Mouse (Mus musculus) adrenal gland (tissue): ENCODE measurements around the gene Lrrk1.

ENCODE experiments used
- intact Hi-C: fragments of 180-260 bp; cut with DNase I; formaldehyde crosslinking; loops from one replicate; pipeline ENCODE4 v1.15.1; 2025

Gene Lrrk1

GRCm38 (mm10) chr7:66259436-66260206 lies 128.5 kb downstream of the Lrrk1 start:
- intact Hi-C loops = no loop called here

- intact Hi-C loops = no loop called here
These were observed 129.2 kb downstream of the Lrrk1 start for GRCm38 (mm10) chr7:66258997-66259396.

DNA sequence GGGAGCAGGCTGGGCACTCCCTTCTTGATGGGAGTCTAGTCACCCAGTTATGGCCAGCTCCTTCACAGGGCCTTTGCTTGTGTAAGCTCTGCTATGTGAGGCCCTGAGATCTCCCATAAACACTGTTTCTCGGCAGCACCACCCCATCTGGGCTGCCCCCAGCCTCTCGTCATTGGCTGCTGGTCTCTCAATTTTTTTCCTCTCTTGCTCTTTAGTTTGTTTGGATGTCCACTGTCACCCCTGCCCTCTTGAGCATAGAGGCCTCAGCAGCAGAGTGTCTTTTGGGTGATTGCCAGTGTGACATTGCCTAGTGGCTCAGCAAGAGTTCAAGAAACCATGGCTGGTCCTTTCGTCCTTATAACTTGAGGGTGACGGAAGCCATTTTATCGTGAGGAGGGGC lies 130.9 kb downstream of the Lrrk1 start:
- intact Hi-C loops = no loop called here

GRCm38 (mm10) chr7:66256441-66256840 lies 131.7 kb downstream of the Lrrk1 start:
- intact Hi-C loops = no loop called here

DNA sequence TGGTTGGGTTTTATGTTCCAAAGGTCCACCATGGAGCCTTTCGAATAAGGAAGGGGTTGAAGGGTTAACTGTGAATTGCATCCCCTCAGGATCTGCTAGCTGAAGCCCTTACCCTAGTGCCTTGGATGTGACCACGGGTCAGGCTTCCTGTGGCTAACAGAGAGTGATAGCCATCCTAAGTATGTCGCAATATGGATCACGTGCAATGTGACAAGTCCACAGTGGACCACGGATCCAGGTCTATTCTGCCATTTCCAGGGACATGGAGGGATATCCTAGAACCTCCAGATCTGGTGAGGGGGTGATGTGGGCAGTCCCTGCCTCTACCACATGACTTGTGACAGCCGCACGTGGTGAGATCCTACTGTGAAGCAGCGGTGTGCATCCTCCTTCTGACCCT lies 133.2 kb downstream of the Lrrk1 start:
- intact Hi-C loops = no loop called here

- intact Hi-C loops = no loop called here
These were observed 134.0 kb downstream of the Lrrk1 start for GRCm38 (mm10) chr7:66253975-66254651.

GRCm38 (mm10) chr7:66250030-66250429 lies 138.1 kb downstream of the Lrrk1 start:
- intact Hi-C loops = loop anchor here (2.0 kb wide), 1 partner anchor 145 kb away; no protein-coding TSS in a partner anchor

- intact Hi-C loops = no loop called here
These were observed 138.7 kb downstream of the Lrrk1 start for GRCm38 (mm10) chr7:66249426-66249825.

- intact Hi-C loops = no loop called here
These were observed 139.1 kb downstream of the Lrrk1 start for GRCm38 (mm10) chr7:66249020-66249419.

DNA sequence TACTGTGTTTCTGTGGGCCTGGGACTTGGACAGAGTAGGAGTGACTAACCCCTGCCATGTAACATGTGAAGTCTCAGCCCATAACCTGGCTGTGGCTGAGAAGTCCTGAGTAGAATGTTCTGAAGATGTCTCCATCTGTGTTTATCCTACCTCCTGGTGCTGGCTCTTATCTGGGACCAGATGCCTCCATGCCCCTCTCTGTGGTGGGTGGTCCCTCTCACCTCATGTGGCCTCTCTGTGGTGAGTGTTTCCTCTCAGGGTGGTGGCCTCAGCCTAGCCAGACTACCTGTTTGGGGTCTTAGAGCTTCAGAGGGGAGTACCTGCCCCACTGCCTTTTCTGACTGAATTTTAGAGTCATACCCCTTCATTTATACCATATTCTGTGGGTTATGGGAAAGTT lies 139.9 kb downstream of the Lrrk1 start:
- intact Hi-C loops = no loop called here

DNA sequence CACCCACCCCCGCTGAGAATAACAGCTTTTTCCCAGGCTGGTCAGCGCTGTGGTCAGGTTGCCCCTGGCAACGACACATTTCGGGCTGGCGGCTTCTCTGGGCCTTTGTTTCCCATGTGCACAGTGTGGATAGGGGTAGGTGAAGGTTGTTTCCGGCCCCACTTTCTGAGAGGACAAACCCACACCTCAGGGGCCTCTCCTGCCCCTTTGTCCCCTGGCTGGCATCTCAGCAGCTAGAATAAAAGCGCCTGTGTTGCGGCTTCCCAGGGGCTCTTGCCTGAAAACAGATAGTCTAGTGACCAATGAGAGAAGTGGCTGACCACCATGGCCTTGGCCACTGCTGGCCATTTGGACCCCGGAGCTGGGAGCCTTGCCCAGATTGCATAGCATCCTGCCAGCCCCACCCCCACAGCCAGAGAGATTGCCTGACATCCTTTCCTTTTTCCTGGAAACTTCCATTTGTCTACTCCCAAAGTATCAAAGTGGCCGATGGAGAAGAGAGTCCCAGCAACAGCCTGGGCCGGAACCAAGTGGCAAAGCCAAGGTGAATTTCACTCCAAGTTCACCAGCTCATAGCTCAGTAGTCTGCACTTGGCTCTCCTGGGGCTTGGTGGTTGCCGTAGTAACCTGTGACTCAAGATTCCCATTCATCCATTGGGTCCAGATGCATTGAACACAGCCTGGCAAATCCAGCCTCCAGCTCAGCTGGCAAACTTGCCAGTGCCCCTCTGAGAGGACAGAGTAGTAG lies 140.7 kb downstream of the Lrrk1 start:
- intact Hi-C loops = no loop called here

- intact Hi-C loops = no loop called here
These were observed 141.4 kb downstream of the Lrrk1 start for GRCm38 (mm10) chr7:66246716-66247235.

GRCm38 (mm10) chr7:66245646-66246045 lies 142.5 kb downstream of the Lrrk1 start:
- intact Hi-C loops = no loop called here

DNA sequence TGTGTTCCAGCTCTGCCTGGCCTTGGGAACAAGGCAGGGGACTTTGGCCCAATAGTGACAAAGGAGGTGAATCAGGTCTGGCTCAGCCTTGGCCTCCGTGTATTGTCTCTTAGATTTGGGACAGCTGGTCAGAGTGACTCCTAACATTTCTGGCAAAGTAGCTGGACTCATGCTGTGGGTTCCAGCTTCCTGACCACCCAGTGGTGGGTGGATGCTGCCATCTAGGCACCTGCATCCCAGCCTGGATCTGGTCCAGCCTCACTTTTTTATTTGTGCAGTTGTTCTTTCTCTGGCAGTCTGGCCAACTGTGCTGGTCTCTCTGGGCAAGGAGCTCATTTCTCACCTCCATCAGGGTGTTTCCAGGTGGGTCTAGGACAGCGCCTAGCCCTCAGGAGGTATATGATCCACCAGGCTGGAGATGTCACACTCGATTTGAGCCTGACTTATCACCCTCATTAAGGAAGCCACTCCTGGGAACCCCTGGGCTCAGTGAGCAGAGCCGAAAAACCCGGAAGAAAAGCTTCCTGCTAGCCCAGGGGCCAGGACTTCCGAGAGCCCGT lies 144.3 kb downstream of the Lrrk1 start:
- intact Hi-C loops = no loop called here

DNA sequence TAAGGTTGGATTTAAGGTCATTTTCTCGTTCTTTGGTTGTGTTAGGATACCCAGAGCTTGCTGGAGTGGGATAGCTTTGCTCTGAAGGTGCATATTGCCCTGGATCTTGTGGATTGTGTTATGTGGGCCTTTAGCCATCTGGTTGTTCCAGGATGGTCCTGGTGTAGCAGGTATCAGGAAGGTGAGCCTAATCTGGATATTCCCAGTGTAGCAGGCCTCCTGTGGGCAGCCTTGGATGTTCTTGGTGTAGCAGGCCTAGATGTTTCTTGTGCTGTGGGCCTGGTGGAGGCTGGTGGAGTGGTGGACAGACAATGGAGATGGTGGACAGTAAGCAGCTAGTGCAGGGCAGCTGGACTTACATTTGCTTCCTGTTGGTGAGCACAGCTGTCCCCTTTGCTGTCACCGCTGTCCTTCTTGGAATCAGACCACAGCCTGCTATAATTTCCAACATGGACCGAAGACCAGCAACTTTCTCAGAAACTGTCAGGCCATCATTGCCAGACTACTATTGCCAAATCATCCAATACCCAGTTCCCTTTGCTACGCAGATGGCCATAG lies 146.2 kb downstream of the Lrrk1 start:
- intact Hi-C loops = no loop called here

GRCm38 (mm10) chr7:66238157-66238556 lies 150.0 kb downstream of the Lrrk1 start:
- intact Hi-C loops = no loop called here

DNA sequence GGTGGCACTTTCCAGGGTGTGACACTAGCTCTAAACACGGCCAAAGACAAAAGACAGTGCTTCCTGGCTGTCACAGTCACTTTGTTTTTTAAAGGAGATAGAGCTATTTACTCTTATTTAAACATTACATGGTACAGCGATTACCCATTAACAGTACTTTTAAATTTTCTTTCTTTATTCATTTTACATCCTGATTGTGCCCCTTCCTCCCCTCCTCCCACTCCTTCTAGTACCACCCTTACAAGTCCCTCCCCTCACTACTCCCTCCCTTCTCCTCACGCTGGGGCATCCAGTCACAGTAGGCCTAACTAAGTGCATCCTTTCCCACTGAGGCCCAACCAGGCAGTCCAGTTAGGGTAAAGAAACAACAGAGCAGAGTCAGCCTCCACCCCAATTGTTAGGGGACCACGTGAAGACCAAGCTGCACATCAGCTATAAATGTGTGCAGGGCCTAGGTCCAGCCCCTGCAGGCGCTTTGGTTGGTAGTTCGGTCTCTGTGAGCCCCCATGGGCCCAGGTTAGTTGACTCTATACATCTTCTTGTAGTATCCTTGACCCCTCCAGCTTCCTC lies 154.1 kb downstream of the Lrrk1 start:
- intact Hi-C loops = no loop called here

- intact Hi-C loops = no loop called here
These were observed 154.8 kb downstream of the Lrrk1 start for GRCm38 (mm10) chr7:66233141-66233946.

DNA sequence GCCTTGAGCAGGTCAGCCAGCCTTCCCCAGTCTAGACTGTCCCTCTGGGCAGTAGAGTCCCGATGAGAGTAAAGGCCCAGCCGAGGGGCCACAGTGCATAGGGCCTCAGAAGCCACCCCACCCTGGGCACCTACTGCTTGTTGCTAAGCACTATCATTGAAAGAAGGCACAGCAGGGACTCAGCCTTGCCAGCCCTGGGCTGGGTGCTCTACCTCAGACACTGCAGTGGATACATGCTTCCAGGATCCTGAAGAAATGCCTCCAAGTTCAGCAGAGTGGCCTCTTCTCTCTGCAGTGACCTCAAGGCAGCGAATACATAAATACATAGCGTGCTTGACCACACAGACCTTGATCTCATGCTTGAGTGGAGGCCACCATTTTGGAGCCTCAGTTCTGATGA lies 156.3 kb downstream of the Lrrk1 start:
- intact Hi-C loops = no loop called here
